Mouse (Mus musculus): ENCODE data around the gene 4930563M21Rik. TPM values are rescaled to one million over a fixed set of nuclear protein-coding genes. Genes with fewer than 3 reads are reported as not detected.
"Not testable (repeated sequence)": the region's sequence is repeated elsewhere in the genome, so short reads cannot be mapped to it uniquely, and the experiment has no call there.

4930563M21Rik gene
- polyA plus RNA-seq, 1 experiment = not detected

- TF ChIP-seq REST (IDR thresholded peaks at IDR 0.05; ENCODE audit: insufficient read depth, insufficient read length) (peak; percentile 0), USF1 (IDR thresholded peaks at IDR 0.05; ENCODE audit: low read depth) (no peak), POLR2AphosphoS2 (IDR thresholded peaks at IDR 0.05; ENCODE audit: insufficient read length, low read depth) (peak; percentile 84), TCF3 (IDR thresholded peaks at IDR 0.05; ENCODE audit: insufficient read length, low read depth) (no peak), TCF12 (IDR thresholded peaks at IDR 0.05; ENCODE audit: insufficient read depth, poor library complexity, severe bottlenecking) (no peak), SRF (IDR thresholded peaks at IDR 0.05; ENCODE audit: control insufficient read depth, insufficient read length, low read depth) (peak; percentile 96), POLR2A (IDR thresholded peaks at IDR 0.05; ENCODE audit: insufficient read length, low read depth) (peak; percentile 95), CEBPB (IDR thresholded peaks at IDR 0.05; ENCODE audit: insufficient read depth, poor library complexity, severe bottlenecking) (no peak), MYOG (IDR thresholded peaks at IDR 0.05; ENCODE audit: control insufficient read depth in 1 of 3, insufficient read depth in 1 of 3, insufficient read length in 2 of 3, low read depth in 2 of 3) (peak in 1 of 3 experiments; percentile 43), E2F4 (IDR thresholded peaks at IDR 0.05; ENCODE audit: insufficient read depth) (no peak), MYOD1 (IDR thresholded peaks at IDR 0.05; ENCODE audit: control insufficient read depth in 1 of 3, insufficient read length in 2 of 3, low read depth in 2 of 3) (peak in 1 of 3 experiments; percentile 37), MAX (IDR thresholded peaks at IDR 0.05; ENCODE audit: low read depth) (no peak)
These were observed 31.2 kb upstream of the 4930563M21Rik start, which contains the start of gene Rcn2 for GRCm38 (mm10) chr9:56041372-56042180. Gene Rcn2 (plus strand): TSS chr9:56041845.

DNA sequence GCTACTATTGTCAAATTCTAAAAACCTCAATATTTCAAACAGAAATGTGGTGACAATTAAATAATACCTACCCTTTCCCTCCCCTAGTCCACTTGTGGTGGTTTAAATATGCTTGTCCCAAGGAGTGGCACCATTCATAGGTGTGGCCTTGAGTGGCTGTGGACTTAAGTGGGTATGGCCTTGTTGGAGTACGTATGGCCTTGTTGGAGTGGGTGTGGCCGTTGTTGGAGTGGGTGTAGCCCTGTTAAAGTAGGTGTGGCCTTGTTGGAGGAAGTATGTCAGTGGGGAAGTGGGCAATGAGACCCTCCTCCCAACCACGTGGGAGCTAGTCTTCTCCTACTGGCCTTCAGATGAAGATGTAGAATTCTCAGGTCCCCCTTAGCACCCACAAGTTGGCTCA lies 21.9 kb upstream of the 4930563M21Rik start:
- H3ac ChIP-seq (ENCODE audit: control insufficient read depth, insufficient read length) = no peak overlapping the region
- no peaks in the 10 kb centered on the region for H3K27me3 ChIP-seq (ENCODE audit: control insufficient read depth, insufficient read depth, insufficient read length)
- TF ChIP-seq CEBPB (IDR thresholded peaks at IDR 0.05; ENCODE audit: insufficient read depth, poor library complexity, severe bottlenecking) = no peak
- no peak for TF ChIP-seq MAX (IDR thresholded peaks at IDR 0.05; ENCODE audit: low read depth)
- no peak for TF ChIP-seq TCF12 (IDR thresholded peaks at IDR 0.05; ENCODE audit: insufficient read depth, poor library complexity, severe bottlenecking)
- no peak for TF ChIP-seq SRF (IDR thresholded peaks at IDR 0.05; ENCODE audit: control insufficient read depth, insufficient read length, low read depth)
- TF ChIP-seq E2F4 (IDR thresholded peaks at IDR 0.05; ENCODE audit: insufficient read depth) = no peak
- TF ChIP-seq REST (IDR thresholded peaks at IDR 0.05; ENCODE audit: insufficient read depth, insufficient read length) = no peak
- no peak for TF ChIP-seq POLR2A (IDR thresholded peaks at IDR 0.05; ENCODE audit: insufficient read length, low read depth)
- no peak for TF ChIP-seq USF1 (IDR thresholded peaks at IDR 0.05; ENCODE audit: low read depth)
- no peak for TF ChIP-seq MYOD1 (IDR thresholded peaks at IDR 0.05; ENCODE audit: control insufficient read depth in 1 of 3, insufficient read length in 2 of 3, low read depth in 2 of 3)
- TF ChIP-seq TCF3 (IDR thresholded peaks at IDR 0.05; ENCODE audit: insufficient read length, low read depth) = no peak
- no peak for TF ChIP-seq POLR2AphosphoS2 (IDR thresholded peaks at IDR 0.05; ENCODE audit: insufficient read length, low read depth)
- no peak for TF ChIP-seq MYOG (IDR thresholded peaks at IDR 0.05; ENCODE audit: control insufficient read depth in 1 of 3, insufficient read depth in 1 of 3, insufficient read length in 2 of 3, low read depth in 2 of 3)

More at GRCm38 (mm10) chr9:56041372-56042180, 31.2 kb upstream of the 4930563M21Rik start, which contains the start of gene Rcn2:
- Histone ChIP-seq H3K4me3 (peak within 1 kb of the TSS; percentile 62), H3K27me3 (ENCODE audit: control insufficient read depth, insufficient read depth, insufficient read length) (no peaks in the 10 kb centered on the region), H3ac (ENCODE audit: control insufficient read depth, insufficient read length) (peak within 1 kb of the TSS; percentile 35), H3K4me2 (ENCODE audit: low read depth) (peak within 1 kb of the TSS; percentile 91), H3K79me2 (ENCODE audit: control insufficient read depth, insufficient read depth) (peaks cover 13% of the 10 kb centered on the region), H3K36me3 (ENCODE audit: control insufficient read depth, insufficient read depth) (peaks cover 8% of the 10 kb centered on the region)

DNA sequence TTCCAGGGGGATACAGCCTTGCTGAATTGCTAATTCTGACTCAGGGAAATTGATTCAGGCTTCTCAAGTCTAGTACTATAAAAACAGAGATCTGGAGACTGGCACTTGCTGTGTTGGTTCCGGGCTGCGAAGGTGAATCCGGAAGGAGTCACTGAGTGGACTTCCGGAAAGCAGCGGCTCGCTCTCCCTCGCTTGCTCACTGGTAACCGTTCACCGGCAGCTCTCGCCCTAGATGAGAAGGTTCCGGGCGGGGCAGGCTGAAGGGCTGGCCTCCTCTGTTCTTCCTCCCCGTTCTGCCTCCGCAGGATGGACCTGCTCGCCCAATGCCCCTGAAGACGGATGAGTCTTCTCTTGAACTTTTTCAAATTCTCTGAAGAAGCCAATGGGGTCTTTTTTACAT lies 16.9 kb upstream of the 4930563M21Rik start:
- H3ac ChIP-seq (ENCODE audit: control insufficient read depth, insufficient read length) = no peak overlapping the region
- H3K36me3 ChIP-seq (ENCODE audit: control insufficient read depth, insufficient read depth) = no peaks in the 10 kb centered on the region
- no peaks in the 10 kb centered on the region for H3K79me2 ChIP-seq (ENCODE audit: control insufficient read depth, insufficient read depth)
- H3K27me3 ChIP-seq (ENCODE audit: control insufficient read depth, insufficient read depth, insufficient read length) = no peaks in the 10 kb centered on the region
- no peak overlapping the region for H3K4me3 ChIP-seq
- H3K4me2 ChIP-seq (ENCODE audit: low read depth) = no peak overlapping the region
- TF ChIP-seq USF1 (IDR thresholded peaks at IDR 0.05; ENCODE audit: low read depth) (no peak), SRF (IDR thresholded peaks at IDR 0.05; ENCODE audit: control insufficient read depth, insufficient read length, low read depth) (no peak), E2F4 (IDR thresholded peaks at IDR 0.05; ENCODE audit: insufficient read depth) (no peak), POLR2AphosphoS2 (IDR thresholded peaks at IDR 0.05; ENCODE audit: insufficient read length, low read depth) (no peak), MYOD1 (IDR thresholded peaks at IDR 0.05; ENCODE audit: control insufficient read depth in 1 of 3, insufficient read length in 2 of 3, low read depth in 2 of 3) (no peak), MAX (IDR thresholded peaks at IDR 0.05; ENCODE audit: low read depth) (no peak), CEBPB (IDR thresholded peaks at IDR 0.05; ENCODE audit: insufficient read depth, poor library complexity, severe bottlenecking) (no peak), TCF12 (IDR thresholded peaks at IDR 0.05; ENCODE audit: insufficient read depth, poor library complexity, severe bottlenecking) (no peak), POLR2A (IDR thresholded peaks at IDR 0.05; ENCODE audit: insufficient read length, low read depth) (no peak), MYOG (IDR thresholded peaks at IDR 0.05; ENCODE audit: control insufficient read depth in 1 of 3, insufficient read depth in 1 of 3, insufficient read length in 2 of 3, low read depth in 2 of 3) (no peak), REST (IDR thresholded peaks at IDR 0.05; ENCODE audit: insufficient read depth, insufficient read length) (no peak), TCF3 (IDR thresholded peaks at IDR 0.05; ENCODE audit: insufficient read length, low read depth) (no peak)

More for the DNA sequence above, 21.9 kb upstream of the 4930563M21Rik start:
- no peak overlapping the region for H3K4me3 ChIP-seq
- H3K36me3 ChIP-seq (ENCODE audit: control insufficient read depth, insufficient read depth) = no peaks in the 10 kb centered on the region
- no peak overlapping the region for H3K4me2 ChIP-seq (ENCODE audit: low read depth)
- no peaks in the 10 kb centered on the region for H3K79me2 ChIP-seq (ENCODE audit: control insufficient read depth, insufficient read depth)

GRCm38 (mm10) chr9:56024772-56025171 lies 14.4 kb upstream of the 4930563M21Rik start:
- Histone ChIP-seq H3K36me3 (ENCODE audit: control insufficient read depth, insufficient read depth) (no peaks in the 10 kb centered on the region), H3ac (ENCODE audit: control insufficient read depth, insufficient read length) (no peak overlapping the region), H3K79me2 (ENCODE audit: control insufficient read depth, insufficient read depth) (no peaks in the 10 kb centered on the region), H3K4me3 (no peak overlapping the region), H3K4me2 (ENCODE audit: low read depth) (no peak overlapping the region), H3K27me3 (ENCODE audit: control insufficient read depth, insufficient read depth, insufficient read length) (no peaks in the 10 kb centered on the region)
- TF ChIP-seq TCF12 (IDR thresholded peaks at IDR 0.05; ENCODE audit: insufficient read depth, poor library complexity, severe bottlenecking) (no peak), CEBPB (IDR thresholded peaks at IDR 0.05; ENCODE audit: insufficient read depth, poor library complexity, severe bottlenecking) (no peak), MYOD1 (IDR thresholded peaks at IDR 0.05; ENCODE audit: control insufficient read depth in 1 of 3, insufficient read length in 2 of 3, low read depth in 2 of 3) (no peak), TCF3 (IDR thresholded peaks at IDR 0.05; ENCODE audit: insufficient read length, low read depth) (no peak), POLR2A (IDR thresholded peaks at IDR 0.05; ENCODE audit: insufficient read length, low read depth) (no peak), POLR2AphosphoS2 (IDR thresholded peaks at IDR 0.05; ENCODE audit: insufficient read length, low read depth) (no peak), SRF (IDR thresholded peaks at IDR 0.05; ENCODE audit: control insufficient read depth, insufficient read length, low read depth) (no peak)

DNA sequence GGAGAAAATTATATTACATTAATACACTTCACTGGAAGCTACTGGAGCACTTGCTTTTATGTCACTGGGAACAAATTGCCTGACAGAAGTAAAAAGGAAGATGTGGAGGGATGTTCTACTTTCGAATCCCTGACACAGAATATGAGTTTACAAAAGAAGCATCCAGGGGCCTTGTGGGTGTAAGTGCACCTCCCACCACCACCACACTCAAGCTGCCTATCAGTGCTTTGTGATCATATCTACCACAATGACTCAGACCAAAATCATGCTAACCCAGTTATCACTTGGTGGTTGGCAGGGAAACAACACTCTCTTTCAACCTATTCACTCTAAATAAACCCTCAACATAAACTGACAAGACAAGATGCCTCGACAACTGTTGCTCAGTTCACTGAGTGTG lies 5.7 kb downstream of the 4930563M21Rik start:
- not testable (repeated sequence) for H3K4me3 ChIP-seq; H3K36me3 ChIP-seq (ENCODE audit: control insufficient read depth, insufficient read depth); H3K79me2 ChIP-seq (ENCODE audit: control insufficient read depth, insufficient read depth); H3K4me2 ChIP-seq (ENCODE audit: low read depth); H3K27me3 ChIP-seq (ENCODE audit: control insufficient read depth, insufficient read depth, insufficient read length); H3ac ChIP-seq (ENCODE audit: control insufficient read depth, insufficient read length)

Measured in myocyte (in vitro differentiated cells).